Mouse (Mus musculus) thymus, adult 2 months (tissue): ENCODE results near the gene Pbxip1.

ENCODE experiments used
- CTCF ChIP-seq: fragments of 200-500 bp; IDR thresholded peaks from 2 replicates; pipeline ENCODE4 v1.5.1; 2012; ENCODE audit warnings: mild to moderate bottlenecking, control low read depth, low read length, moderate library complexity, borderline replicate concordance; ENCODE audit not compliant: control insufficient read depth, poor library complexity, insufficient read depth; ENCODE audit errors: extremely low read depth
- POLR2A ChIP-seq: fragments of 200-500 bp; IDR thresholded peaks from 2 replicates; pipeline ENCODE4 v1.6.1; 2012; ENCODE audit warnings: mild to moderate bottlenecking, low read length, control low read depth, moderate library complexity; ENCODE audit not compliant: control insufficient read depth, poor library complexity, insufficient read depth; ENCODE audit errors: extremely low read depth

DNA sequence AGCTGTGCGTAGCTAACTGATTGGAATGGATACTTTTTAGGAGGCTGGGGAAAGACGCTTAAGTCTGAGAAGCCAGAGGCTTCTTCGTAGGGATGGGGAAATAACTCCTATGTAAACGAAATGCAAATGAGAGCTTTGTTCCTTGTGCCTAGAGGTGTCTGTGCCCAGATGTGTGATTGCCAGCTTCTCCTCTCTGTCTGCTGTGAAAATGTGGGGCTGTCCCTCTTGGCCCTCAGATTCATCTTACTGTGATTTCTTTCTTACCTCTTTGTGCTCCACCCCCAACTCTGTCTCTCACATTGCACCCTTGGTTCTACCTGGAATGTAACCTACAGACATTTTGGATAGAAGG is 39.9 kb upstream of the Pbxip1 start:
- TF ChIP-seq CTCF, result no peak
- no peak for TF ChIP-seq POLR2A
